Mouse (Mus musculus): Measurements from ENCODE around the gene Ush1g.

DNA sequence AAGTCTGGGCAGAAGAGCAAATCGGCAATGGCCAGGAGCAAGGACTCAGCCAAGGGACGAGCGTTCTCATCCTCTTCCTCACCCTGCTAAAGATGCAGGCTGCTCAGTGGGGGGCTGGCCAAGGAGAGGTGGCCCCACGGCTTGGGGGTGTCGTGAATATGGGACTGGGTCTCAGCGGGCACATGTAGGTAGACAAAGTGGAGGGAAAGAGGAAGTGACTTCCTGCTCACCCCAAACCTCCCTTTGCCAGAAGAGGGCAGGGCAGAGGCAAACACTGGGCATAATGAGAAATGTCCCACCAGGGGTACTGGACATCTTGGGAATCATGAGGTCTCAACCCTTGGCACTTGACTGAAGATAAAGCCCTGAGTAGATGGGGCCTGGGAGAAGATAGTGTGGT, 37.9 kb upstream of the Ush1g start:
- TF ChIP-seq CTCF (IDR thresholded peaks at IDR 0.05; ENCODE audit: borderline replicate concordance, extremely low read depth, insufficient read depth, insufficient read length) (peak; percentile 26; the same call in 1 of the 2 replicates), POLR2A (IDR thresholded peaks at IDR 0.05; ENCODE audit: borderline replicate concordance, extremely low read depth, insufficient read depth, insufficient read length, poor library complexity, severe bottlenecking) (no peak)
